Mouse (Mus musculus) hematopoietic stem cell, adult 5-6 weeks (primary cell): ENCODE data around the gene Mmel1. TPM values are rescaled to one million over a fixed set of nuclear protein-coding genes. Genes with fewer than 3 reads are reported as not detected.

Source experiments
- ATAC-seq, 2 experiments: fragments of 125-278 bp in 1 of 2; replicated peaks in 1 of 2; 2 replicates each; pipeline ENCODE4 v1.8.0; 2016 to 2017; ENCODE audit warnings: inconsistent platforms in 2 of 2, mild to moderate bottlenecking in 2 of 2, moderate number of reproducible peaks in 2 of 2, low read depth in 1 of 2, moderate TSS enrichment in 1 of 2; ENCODE audit not compliant: low FRiP score in 2 of 2, poor library complexity in 2 of 2, severe bottlenecking in 2 of 2, insufficient read depth in 1 of 2, low TSS enrichment in 1 of 2
- total RNA-seq: library from RNA; stranded (forward); fragments of 172-1452, 232-1000 nt; gene quantifications from 2 replicates; pipeline ENCODE4 v1.2.3, GENCODE M21; 2017

Mmel1 gene
- total RNA-seq, 1 experiment from 2014 or later, result not detected

GRCm38 (mm10) chr4:154857366-154858240 is 11.8 kb upstream of the Mmel1 start:
- no peak for ATAC-seq

- ATAC-seq, result no peak
These were observed 10.8 kb upstream of the Mmel1 start for GRCm38 (mm10) chr4:154858601-154859000.

- no peak for ATAC-seq
These were observed 7.4 kb upstream of the Mmel1 start for GRCm38 (mm10) chr4:154861967-154862366.

GRCm38 (mm10) chr4:154863436-154863935 is 5.9 kb upstream of the Mmel1 start:
- no peak for ATAC-seq

GRCm38 (mm10) chr4:154864271-154864771 is 5.1 kb upstream of the Mmel1 start:
- ATAC-seq, result peak; percentile 78 to 84

GRCm38 (mm10) chr4:154864961-154865760 is 4.2 kb upstream of the Mmel1 start:
- no peak for ATAC-seq

GRCm38 (mm10) chr4:154866391-154866790 is 3.0 kb upstream of the Mmel1 start:
- ATAC-seq, result no peak

- ATAC-seq, result no peak
These were observed 2.1 kb upstream of the Mmel1 start for GRCm38 (mm10) chr4:154867257-154867656.

- ATAC-seq, result no peak
These were observed 1.3 kb downstream of the Mmel1 start for GRCm38 (mm10) chr4:154870721-154871120.

- peak in 1 of 2 experiments; percentile 18; a peak in 1 of 4 replicates for ATAC-seq
These were observed 2.4 kb downstream of the Mmel1 start for GRCm38 (mm10) chr4:154871757-154872251.

- ATAC-seq, result no peak
These were observed 3.8 kb downstream of the Mmel1 start for GRCm38 (mm10) chr4:154873186-154873585.

- peak; percentile 94 to 98 for ATAC-seq
These were observed 8.6 kb downstream of the Mmel1 start for GRCm38 (mm10) chr4:154877864-154878548.

- ATAC-seq, result peak in 1 of 2 experiments; percentile 21; a peak in 1 of 4 replicates
These were observed 11.3 kb downstream of the Mmel1 start for GRCm38 (mm10) chr4:154880730-154881129.

- ATAC-seq, result no peak
These were observed 12.8 kb downstream of the Mmel1 start for GRCm38 (mm10) chr4:154882014-154882659.

GRCm38 (mm10) chr4:154885416-154885815 is 16.0 kb downstream of the Mmel1 start:
- no peak for ATAC-seq

- ATAC-seq, result no peak
These were observed 17.6 kb downstream of the Mmel1 start for GRCm38 (mm10) chr4:154886876-154887592.
